Mouse (Mus musculus): Measurements from ENCODE around the gene Dnajc4.

DNA sequence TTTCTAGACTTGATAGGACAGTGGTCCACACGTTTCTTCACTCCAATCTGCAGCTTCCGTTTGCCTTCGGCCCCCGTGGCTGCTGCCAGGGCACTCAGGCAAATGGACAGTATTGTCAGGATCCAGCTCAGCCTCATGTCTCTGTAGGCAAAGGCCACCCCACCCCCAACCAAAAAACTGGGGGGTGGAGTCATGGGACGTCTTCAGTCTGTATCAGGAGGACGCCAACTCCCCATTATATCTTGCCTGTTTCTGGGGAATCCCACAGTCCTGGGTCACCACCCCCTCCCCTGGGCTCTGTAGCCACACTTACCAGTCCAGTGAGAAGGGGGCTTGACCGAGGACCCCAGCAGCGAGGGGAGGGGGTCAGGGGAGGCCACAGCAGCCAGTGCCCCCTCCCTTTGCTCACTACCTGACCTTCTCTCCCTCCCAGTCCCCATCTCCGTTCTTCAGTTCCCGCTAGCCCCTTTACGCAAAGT lies 13.3 kb downstream of the Dnajc4 start:
- no peak for TF ChIP-seq EP300 (IDR thresholded peaks at IDR 0.05; ENCODE audit: low read depth)
- no peak for TF ChIP-seq CTCF (IDR thresholded peaks at IDR 0.05; ENCODE audit: low read depth)

Measured in liver, postnatal 0 days (tissue).